Mouse (Mus musculus) CH12.LX (cell line): ENCODE data around the gene Gm20388.

Source experiments
- CTCF ChIP-seq, 2 experiments: IDR thresholded peaks in 1 of 2; conservative IDR thresholded peaks in 1 of 2; 2 replicates each; pipeline ENCODE4 v1.5.1; 2011 to 2012; ENCODE audit warnings: low read depth in 2 of 2, low read length in 2 of 2, improper control_type of control experiment in 1 of 2, inconsistent platforms in 1 of 2, mild to moderate bottlenecking in 1 of 2, moderate library complexity in 1 of 2
- EP300 ChIP-seq: IDR thresholded peaks from 2 replicates; pipeline ENCODE4 v1.6.1; 2011; ENCODE audit warnings: low read length, improper control_type of control experiment
- HCFC1 ChIP-seq: IDR thresholded peaks from 2 replicates; pipeline ENCODE4 v1.6.1; 2012; ENCODE audit warnings: low read depth, mild to moderate bottlenecking, inconsistent platforms, low read length, improper control_type of control experiment
- MAFK ChIP-seq: IDR thresholded peaks from 2 replicates; pipeline ENCODE4 v1.6.1; 2011; ENCODE audit warnings: low read length, improper control_type of control experiment; ENCODE audit not compliant: insufficient replicate concordance
- POLR2A ChIP-seq: IDR thresholded peaks from 2 replicates; pipeline ENCODE4 v1.6.1; 2011; ENCODE audit warnings: low read depth, mild to moderate bottlenecking, improper control_type of control experiment, low read length
- ZC3H11A ChIP-seq: IDR thresholded peaks from 2 replicates; pipeline ENCODE4 v1.6.1; 2012; ENCODE audit warnings: low read depth, mild to moderate bottlenecking, inconsistent platforms, low read length, improper control_type of control experiment

DNA sequence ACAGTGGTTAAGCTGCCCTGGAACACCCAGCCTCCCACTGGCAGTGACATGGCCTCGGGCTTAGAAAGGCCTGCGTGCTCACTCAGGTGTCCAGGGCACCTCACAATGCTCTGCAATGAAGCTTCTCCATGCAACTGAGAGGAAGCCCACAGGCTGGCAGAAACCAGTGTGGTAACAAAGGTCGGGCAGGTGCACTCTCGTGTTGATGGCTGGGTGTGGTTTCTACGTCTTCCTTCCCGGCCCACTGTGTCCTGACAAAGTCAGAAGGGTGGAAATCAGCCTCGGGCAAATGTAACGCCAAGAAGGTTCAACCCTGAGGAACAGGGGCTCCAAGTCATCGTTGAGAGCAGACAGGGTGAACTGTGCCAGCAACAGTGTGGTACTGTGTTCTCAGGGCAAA is 1084.8 kb downstream of the Gm20388 start:
- no peak for TF ChIP-seq MAFK
- no peak for TF ChIP-seq CTCF (conservative IDR thresholded peaks at IDR 0.05 in 1 of 2, IDR thresholded peaks at IDR 0.05 in 1 of 2; ENCODE audit: low read depth in 2 of 2, low read length in 2 of 2)
- TF ChIP-seq EP300 = no peak
- no peak for TF ChIP-seq HCFC1
- TF ChIP-seq POLR2A = no peak
- no peak for TF ChIP-seq ZC3H11A
